Mouse (Mus musculus) embryo, embryonic 10.5 days (tissue): Measurements from ENCODE around the gene Tmem107.

Experiments
- DNase-seq: peaks from one replicate; pipeline ENCODE4 v3.0.0-alpha.2; 2015; ENCODE audit warnings: low spot score

The Tmem107 gene

DNA sequence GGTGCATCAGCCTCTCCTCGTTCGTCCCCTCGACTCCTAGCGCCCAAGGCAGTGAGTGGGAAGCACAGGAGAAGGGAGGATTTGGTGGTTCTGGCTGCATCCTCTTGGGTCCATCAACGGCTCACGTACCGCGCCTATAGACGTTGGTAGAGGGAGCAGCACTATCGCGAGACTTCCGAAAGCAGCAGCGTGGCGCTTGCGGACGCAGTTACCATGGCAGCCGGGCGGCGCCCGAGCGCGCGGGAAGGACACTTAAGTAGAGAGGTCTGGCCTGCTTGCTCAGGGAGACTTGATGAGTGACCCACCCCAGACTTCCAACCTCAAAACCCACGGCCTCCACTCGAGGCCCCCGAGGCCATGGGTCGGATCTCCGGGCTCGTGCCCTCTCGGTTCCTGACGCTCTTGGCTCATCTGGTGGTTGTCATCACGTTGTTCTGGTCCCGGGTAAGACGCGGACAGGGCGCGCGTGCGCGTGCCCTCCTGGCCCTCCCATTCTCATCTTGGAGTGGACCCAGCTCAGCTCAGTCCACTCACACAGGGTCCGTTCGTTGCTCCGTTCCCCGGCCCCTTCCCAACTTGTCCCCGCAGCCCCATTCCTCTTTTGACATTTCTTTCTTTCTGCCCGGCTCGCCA is at the start of gene Tmem107:
Gene Tmem107 (plus strand): TSS at position 217 of the 633 bp plus-strand sequence.
- DNase-seq: peak; percentile 97

DNA sequence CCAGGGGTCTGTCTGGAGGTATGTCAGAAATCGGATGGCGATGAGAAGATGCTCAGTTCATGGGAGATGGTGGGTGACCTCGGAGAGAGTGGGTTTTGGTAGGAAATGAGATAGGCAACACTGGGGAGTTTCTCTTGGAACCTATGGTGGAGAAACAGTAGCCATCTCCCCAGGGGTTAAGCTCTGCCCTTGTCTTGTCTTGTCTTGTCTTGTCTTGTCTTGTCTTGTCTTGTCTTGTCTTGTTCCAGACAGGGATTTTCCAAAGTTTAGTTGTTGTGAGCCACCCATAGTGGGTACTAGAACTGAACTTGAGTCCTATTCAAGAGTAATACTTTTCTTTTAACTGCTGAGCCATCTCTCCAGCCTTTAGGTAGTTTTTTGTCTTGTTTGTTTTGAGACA is 44.0 kb upstream of the Tmem107 start:
- no peak for DNase-seq

DNA sequence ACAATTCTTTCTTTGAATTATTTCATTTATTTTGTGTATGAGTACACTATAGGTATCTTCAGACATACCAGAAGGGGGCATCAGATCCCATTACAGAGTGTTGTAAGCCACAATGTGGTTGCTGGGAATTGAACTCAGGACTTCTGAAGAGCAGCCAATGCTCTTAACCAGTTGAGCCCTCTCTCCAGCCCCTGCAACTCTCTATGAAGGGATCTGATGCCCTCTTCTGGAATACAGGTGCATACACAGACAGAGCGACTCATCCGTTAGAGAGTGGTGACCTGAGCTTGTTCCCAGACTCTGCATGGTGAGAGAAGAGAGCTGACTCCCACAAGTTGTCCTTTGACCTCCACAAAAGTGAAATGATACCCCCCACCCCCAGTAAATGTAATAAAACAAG is 41.8 kb upstream of the Tmem107 start:
- DNase-seq: peak; percentile 45

DNA sequence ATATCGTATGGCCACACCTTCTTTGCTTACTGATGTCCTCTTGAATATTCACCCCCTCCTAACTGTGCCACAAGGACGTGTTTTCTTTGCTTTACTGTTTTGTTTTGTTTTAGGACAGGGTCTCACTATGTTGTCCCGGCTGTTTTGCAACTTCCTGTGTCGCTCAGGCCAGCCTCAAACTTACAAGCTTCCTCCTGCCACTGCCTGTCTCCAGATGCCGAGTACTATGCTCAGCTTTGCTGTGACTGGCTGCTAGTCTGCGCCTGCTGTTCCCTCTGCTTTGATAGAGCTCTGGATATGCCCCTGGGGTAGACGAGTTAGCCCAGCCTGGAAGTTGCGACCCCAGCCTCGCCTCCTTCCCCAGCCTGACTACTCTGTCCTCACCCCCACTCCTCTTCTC is 37.1 kb upstream of the Tmem107 start:
- DNase-seq: no peak

DNA sequence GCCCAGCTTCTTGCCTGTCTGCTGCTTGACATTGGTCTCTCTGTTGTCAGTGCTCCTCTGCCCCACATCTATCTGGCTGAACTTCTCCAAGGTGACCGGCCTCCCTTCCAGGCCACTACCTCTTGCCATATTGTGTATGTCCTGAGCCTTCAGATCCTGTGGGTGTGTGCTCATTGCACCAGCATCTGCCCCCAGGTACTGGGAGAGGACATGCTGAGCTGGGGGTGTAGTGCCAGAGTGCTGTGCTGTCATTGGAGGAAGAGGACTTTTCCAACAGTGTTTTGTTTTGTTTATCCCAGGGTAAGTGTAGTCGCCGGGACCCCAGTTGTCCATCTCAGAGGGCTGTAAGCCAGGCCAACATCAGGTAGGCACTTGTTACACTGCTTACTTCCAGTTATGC is 36.0 kb upstream of the Tmem107 start:
- DNase-seq: no peak

DNA sequence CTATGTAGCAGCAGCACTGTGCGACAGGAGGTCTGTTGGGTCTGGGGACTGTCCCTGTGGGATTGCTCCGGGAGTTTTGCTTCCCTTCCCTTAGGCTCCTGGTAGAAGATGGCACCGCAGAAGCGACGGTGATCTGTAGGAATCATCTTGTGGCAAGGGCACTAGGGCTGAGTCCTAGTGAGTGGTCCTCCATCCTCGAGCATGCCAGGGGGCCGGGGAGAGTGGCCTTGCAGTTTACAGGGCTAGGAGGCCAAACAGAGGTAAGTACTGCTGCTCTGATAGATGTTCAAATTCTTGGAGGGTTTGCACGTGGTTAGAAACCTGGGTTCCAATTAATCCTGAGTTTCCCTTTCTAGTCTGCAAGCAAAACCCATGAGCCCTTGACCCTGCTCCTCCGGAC is 35.2 kb upstream of the Tmem107 start:
- no peak for DNase-seq

DNA sequence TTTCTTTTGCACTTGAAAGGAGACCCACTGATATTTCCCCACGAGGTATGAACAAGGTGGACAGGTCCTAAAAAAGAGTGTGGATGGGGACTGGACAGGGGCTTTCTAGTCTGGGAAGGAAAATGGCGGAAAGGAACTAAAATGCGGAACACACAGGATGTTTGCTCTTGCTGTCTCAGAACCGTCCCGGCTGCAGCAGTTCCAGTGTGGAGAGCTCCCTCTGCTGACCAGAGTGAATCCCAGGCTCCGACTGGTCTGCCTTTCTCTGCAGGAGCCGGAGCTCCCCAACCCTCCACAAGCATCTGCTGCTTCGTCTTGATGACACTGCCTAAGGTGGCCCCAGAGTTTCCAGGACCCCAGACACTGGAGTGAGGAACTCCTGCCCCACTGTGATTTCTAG is 34.8 kb upstream of the Tmem107 start:
- peak; percentile 94 for DNase-seq

DNA sequence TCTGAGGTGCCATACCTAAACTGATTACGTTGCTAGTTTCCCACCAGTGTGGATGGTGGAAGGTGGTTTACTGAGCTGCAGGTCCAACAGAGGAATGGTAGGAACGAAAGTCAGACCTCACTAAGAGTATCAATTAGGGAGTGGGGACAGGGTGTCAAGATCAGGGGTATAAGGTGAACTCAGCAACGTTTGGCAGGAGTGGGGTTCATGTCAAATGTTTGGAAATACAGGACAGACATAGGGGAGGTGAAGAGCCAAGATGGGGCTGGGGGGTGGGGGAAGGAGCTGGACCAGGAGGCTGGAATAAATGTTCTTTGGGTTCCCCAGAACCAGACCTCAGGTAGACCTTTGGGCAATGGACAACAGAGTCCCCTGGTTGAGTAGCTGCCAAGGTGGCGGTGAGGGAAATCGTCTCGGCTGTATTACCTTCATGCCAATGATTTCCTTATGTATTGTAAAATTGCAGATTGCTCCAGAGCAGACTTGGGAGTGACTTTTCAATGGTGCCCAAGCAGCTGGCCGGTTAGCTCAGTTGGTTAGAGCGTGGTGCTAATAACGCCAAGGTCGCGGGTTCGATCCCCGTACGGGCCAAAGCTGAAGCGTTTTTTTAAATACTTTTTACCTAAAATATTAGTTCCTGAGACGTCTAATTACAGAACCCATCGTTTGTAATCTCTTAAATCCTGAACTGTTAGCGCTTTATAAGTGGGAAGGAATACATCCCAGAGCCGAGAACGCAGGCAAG is 33.9 kb upstream of the Tmem107 start:
- peak; percentile 94 for DNase-seq

DNA sequence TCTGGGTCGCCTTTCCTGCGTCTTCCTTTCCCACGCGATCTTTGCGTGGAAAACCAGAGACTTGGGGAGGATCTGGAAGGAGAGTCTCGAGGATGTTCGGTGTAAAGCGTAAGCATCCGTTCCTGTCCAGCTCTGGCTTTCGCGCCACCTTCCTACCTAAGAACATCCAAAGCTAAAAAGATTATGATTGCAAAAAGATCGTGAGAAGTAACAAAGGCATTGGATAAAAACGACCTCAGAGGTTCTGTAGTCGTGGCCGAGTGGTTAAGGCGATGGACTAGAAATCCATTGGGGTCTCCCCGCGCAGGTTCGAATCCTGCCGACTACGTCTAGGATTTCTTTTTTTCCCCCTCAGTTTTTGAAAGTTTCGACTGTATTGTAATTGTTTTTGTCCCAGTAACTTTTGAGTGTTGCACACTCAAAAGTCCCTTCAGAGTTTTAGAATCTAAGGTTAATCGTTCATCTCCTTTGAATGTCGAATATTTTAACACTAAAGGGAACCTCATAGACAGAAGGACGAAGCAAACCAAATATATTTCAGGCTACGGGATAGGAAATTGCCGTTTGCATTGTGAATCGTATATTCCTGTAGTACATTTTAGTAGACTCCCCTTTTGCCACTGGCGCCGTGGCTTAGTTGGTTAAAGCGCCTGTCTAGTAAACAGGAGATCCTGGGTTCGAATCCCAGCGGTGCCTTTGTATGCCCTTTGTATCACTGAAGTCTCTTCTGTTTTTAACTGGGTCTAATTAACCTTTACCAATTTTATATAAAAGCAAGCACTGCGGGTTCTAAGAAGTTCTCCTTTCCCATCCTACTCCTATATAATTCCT is 33.2 kb upstream of the Tmem107 start:
- DNase-seq: peak; percentile 96

DNA sequence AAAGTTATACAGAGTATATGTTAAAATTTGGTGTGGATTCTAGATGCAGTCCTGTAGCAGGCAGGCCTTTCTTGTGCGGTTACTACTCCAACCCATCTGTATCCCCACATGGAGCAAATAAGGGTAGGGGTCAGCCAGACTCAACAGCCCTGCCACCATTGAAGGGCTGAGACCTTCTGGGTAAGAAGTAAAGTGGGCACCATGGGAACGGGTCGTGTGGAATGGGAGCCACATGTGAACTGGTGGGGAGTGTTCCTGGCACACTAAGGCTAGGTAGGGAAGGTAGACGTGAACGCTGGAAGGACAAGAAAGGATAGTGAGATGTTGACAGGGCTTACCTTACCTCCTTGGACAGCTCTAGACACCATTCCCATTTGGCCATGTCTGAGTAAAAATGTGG is 32.4 kb upstream of the Tmem107 start:
- no peak for DNase-seq

DNA sequence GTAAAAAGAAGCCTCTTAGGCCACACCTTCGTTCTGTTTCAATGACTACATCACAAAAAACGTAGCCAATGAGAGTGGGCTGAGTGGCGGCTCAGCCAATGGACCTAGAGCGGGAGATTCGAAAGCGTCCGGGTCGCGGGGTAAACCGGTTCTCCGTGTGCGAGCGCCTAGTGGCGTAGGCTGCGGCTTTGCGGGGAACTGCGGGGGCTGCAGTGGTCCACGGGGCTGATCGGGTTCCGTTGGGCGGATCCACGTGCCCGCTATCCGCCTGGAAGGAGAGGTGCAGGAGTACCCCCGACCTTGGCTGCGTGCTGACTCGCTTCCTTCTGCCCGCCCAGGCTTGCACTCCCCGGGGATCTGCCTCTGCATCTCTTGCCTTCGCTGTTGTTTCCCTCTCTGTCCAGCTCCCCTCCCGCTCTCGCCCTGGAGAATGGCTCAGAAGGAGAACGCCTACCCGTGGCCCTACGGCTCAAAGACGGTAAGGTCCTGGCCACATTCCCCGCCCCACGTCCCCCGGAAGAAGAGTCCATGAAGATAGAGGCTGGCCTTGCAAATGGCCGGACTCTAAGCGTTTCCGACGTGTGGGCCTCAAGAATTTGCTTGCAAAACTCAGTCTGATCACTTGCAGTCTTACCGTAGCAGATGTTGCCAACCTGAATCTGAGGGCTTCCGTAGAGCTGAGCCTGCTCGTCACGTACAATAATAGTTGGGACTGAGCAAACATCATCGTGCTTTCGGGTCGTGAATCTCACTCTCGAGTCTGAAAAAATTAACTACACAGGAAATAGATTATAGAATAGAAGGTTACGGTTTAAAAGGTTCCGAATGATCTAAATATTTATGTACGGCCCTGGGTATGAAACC is 24.8 kb upstream of the Tmem107 start, which contains the start of gene Aurkb:
Gene Aurkb (plus strand): TSS at position 117 of the 864 bp plus-strand sequence.
- peak; percentile 97 for DNase-seq

DNA sequence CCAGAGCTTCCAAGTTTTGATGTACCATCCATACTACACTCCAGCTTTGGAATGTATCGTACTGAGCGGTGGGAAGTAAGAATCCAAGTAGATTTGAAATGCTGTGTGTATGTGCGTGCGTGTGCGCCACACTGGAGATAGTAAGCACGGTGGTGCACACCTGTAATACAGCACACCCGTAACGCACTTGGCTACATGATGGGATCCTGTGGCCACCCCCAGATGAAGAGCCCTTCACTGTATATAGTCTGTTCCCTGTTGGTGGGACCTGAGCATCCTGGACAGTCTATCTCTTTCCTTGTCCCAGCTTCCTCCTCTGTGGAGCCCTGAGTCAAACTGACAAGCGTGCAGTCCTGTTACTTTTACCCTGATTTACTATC is 24.2 kb upstream of the Tmem107 start:
- DNase-seq: no peak

DNA sequence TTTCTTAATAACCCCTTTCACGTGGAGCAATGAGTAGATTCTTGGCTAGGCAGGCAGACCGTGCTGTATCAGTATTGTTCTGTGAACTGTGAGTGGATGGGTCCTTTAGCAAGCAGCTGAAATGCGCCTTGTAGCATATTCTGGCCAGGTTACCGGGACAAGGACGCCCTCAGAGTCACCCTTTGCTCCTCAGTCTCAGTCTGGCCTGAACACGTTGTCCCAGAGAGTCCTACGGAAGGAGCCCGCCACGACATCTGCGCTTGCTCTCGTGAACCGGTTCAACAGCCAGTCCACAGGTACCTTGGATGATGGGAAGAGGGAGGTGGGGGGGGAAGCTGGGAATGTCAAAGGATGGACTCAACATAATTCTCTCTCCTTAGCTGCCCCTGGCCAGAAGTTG is 23.0 kb upstream of the Tmem107 start:
- no peak for DNase-seq

DNA sequence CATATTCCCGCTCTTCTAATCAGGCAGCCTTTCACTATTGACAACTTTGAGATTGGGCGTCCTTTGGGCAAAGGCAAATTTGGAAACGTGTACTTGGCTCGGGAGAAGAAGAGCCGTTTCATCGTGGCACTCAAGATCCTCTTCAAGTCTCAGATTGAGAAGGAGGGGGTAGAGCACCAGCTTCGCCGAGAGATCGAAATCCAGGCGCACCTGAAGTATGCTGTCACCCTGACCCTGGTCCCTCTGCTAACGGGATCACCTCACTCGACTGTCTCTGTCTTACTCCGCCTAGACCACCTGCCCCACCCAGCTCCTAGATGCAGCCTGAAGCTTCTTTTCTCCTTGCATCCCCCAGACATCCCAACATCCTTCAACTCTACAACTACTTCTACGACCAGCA is 22.5 kb upstream of the Tmem107 start:
- DNase-seq: no peak

DNA sequence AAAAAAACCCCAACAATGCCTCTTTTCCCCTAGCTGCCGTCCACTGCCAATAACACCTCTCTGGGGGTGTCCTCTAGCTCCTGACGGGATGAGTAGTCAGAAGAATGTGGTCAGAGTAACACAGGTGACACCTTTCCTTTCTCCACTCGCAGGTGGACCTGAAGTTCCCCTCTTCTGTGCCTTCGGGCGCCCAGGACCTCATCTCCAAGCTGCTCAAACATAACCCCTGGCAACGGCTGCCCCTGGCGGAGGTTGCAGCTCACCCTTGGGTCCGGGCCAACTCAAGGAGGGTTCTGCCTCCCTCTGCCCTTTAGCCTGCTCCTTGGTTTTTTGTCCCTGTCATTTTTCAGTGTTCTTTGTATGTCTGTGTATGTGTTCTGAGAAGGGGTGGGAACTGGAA is 19.9 kb upstream of the Tmem107 start:
- DNase-seq: no peak

DNA sequence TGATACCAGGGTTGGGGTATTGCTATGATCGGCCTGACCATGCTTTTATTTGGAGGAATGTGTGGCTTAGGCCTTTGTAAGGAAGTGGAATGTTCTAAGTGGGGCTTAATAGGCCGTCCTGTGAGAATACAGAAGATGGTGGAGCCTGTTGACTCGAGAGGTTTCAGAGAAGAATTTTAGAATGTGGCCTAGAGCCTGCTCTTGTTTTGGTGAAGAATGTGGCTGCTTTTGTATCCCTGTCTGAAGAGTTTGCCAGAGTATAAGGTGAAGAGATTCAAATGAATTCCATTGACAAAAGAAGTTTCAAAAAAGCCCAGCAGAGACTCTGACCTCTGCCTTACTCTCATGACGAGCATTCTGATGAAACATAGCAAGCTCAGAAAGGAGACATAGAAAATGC is 18.8 kb upstream of the Tmem107 start:
- DNase-seq: no peak

DNA sequence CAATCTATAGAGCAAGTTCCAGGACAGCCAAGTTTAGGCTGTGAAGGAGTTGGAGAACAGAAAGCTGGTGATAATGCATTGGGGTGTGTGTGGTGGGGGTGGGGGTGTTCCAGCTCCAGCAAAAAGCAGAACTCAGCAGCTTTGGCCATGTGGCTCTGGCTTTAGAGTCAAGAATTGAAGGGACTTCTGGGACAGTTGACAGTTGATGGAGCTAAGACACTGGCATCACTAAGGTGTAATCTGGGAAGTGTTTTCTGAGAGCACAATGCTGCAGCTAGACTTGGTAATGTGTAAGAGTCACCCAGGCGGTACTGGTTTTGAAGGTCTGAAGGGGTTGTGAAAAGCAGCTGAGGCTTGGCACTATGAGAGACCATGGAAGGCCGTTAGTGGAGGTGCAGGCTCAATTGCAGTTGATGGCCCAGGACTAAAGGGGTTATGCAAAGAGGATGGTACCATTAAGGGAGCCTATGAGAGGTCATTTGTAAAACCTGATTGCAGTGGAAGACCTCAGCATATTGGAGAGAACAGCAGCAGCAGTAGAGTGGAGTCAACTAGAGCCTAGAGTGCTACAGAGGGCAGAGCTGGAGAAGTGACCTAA is 17.7 kb upstream of the Tmem107 start:
- DNase-seq: no peak

DNA sequence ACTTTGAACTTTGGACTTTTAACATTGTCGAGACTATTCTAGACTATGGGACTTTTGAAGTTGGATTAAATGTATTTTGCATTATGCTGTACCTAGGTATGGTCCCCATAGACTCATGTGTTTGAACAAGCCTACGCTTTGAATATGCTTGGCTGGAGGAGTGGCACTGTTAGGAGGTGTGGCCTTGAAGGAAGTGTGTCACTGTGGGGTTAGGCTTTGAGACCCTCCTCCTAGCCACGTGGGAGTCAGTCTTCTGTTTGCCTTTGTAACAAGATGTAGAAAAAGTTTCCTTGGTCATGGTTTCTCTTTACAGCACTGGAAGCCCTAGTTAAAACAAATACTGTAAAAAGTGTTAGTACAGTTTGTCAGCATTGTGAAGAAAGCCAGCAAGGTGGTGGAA is 16.8 kb upstream of the Tmem107 start:
- DNase-seq: no peak

DNA sequence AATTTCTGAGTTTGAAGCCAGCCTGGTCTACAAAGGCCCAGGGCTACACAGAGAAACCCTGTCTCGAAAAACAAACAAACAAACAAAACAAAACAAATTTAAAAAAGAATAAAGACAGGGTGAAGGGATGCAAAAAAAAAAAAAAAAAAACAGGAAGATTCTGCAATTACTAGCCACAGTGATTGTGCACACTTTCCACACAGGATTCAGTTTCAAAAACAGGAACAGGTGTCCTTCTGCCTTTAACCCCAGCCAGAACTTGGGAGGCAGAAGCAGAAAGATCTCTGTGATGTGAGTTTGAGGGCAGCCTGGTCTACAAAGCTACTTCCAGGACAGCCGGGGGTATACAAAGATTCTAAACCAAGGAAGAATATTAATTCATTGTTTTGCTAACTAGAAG is 12.3 kb upstream of the Tmem107 start:
- DNase-seq: no peak

DNA sequence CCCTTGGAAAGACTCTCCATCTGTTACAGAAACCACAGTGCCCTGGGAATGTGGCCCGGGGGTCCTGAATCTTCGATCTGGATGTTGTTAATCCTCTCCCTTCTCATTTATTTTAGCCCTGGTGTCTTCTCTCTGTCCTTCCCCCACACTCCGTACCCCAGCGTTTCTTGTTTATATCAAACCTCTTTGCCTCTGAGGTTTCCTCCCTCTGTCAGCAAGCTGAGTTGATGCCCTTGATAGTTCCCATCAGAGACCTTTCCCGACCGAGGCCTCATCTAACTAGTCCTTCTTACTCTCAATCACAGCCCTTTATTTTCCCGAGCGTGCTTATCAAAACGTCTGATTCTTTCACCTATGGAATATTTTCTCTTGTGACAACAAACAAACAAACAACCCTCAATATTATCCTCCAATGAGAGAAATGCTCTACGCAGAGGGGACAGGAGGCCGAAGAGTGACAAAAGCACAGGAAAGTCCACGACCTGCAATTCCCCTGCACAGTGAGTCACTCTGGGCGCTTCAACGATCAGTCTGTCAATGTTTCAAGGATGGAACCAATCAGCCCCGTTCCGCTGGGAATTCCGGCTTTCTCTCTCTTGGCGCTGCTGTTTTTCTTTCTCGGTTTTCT is 11.8 kb upstream of the Tmem107 start:
- DNase-seq: no peak

DNA sequence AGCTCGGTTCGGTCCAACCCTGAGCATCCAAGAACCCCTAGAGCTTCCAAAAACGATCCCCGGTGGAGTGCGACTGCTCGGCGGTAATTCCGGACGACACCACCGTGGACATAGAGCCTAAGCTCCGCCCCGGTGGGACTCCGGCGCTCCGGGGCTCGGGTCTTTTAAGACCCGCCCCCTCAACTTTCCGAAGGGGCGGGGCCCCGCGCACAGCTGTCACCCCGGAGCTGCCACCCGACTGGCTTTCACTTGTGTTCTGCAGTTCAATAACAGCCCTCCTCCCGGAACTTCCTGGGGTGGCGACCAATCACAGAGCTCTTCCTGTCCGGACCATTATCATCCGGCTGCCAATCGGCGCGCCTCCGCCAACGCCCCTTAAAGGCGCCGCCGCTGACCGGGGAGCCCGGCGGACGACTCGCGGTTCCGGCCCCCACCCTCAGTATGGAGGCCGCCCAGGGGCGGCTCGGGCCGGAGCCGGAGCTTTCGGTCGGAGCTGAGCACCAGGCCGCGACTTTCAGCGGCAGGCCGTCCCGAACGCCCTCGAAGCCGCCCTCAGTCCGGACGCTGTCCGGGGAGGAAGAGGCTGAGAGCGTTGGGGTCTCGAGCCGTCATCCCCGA is 11.1 kb upstream of the Tmem107 start, which contains the start of gene Borcs6:
Gene Borcs6 (plus strand): TSS at position 361 of the 618 bp plus-strand sequence.
- DNase-seq: peak; percentile 98
